Mouse (Mus musculus): ENCODE results near the gene Frmd5. TPM values are rescaled to one million over a fixed set of nuclear protein-coding genes. Genes with fewer than 3 reads are reported as not detected.

Gene Frmd5
- polyA plus RNA-seq, 1 experiment from 2014 or later: 27.9 TPM

GRCm38 (mm10) chr2:121723796-121724195 lies 83.1 kb downstream of the Frmd5 start:
- Histone ChIP-seq H3K4me2 (ENCODE audit: low read length) (no peak overlapping the region), H3K4me3 (ENCODE audit: low read depth, low read length) (no peak overlapping the region), H3K36me3 (ENCODE audit: control insufficient read depth, insufficient read depth, low read length) (no peaks in the 10 kb centered on the region), H3K27me3 (ENCODE audit: control insufficient read depth, insufficient read depth, low read depth, low read length) (no peaks in the 10 kb centered on the region), H3K9ac (ENCODE audit: low read depth, low read length) (no peak overlapping the region), H3K4me1 (ENCODE audit: control insufficient read depth, insufficient read depth, low read length) (peaks cover 5% of the 10 kb centered on the region; the same call in 1 of the 2 replicates), H3K27ac (ENCODE audit: low read length) (peak overlapping the region; percentile 5; the same call in 1 of the 2 replicates), H3K9me3 (replicated peaks; ENCODE audit: control insufficient read depth, low read length, poor library complexity, severe bottlenecking) (no peaks in the 10 kb centered on the region)
- WGBS: 80% methylated on average over 8 of the region's 8 CpGs
- no peak for ATAC-seq

DNA sequence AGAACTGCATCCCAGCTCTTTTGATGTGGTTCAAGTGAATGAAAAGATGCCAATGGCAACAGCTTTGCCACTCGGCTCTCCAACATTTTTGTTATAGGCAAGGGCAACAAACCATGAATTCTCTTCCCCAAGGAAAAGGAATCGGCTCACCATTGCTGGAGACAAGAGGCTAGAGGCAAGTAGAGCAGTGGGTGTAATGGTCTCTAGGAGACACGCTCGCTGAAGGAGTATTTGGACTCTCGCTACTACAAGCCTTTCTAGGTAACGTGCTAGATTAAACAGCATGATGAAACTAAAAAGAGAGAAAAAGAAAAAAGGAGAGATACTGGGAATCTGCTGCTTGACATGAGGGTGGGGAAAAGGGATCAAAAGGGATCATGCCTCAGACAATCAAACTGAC lies 87.9 kb downstream of the Frmd5 start:
- H3K27ac ChIP-seq (ENCODE audit: low read length): no peak overlapping the region
- WGBS: 55% methylated on average over 6 of the region's 6 CpGs
- no peak for ATAC-seq
- no peak overlapping the region for H3K9ac ChIP-seq (ENCODE audit: low read depth, low read length)
- no peaks in the 10 kb centered on the region for H3K9me3 ChIP-seq (replicated peaks; ENCODE audit: control insufficient read depth, low read length, poor library complexity, severe bottlenecking)
- peaks cover 12% of the 10 kb centered on the region for H3K4me1 ChIP-seq (ENCODE audit: control insufficient read depth, insufficient read depth, low read length)
- no peak overlapping the region for H3K4me2 ChIP-seq (ENCODE audit: low read length)
- no peak overlapping the region for H3K4me3 ChIP-seq (ENCODE audit: low read depth, low read length)
- no peaks in the 10 kb centered on the region for H3K27me3 ChIP-seq (ENCODE audit: control insufficient read depth, insufficient read depth, low read depth, low read length)
- no peaks in the 10 kb centered on the region for H3K36me3 ChIP-seq (ENCODE audit: control insufficient read depth, insufficient read depth, low read length)

DNA sequence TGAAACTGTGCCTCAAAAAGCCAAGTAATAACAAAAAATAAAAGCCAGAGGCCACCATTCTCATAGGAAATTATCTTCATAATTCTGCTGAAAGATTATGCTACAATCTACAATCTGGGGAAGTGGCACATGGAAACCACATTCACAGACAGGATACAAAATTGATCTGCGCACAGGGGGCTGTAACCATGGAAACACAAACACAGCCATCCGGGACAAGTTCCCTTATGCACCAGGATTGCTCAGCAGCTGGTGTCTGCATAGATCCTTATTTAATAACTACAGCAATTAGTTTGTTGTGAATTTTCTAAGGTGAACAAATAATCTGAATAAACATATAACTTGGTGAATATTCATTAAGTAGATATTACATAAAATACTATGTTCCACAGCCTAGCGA lies 89.8 kb downstream of the Frmd5 start:
- H3K4me1 ChIP-seq (ENCODE audit: control insufficient read depth, insufficient read depth, low read length): peaks cover 12% of the 10 kb centered on the region
- H3K36me3 ChIP-seq (ENCODE audit: control insufficient read depth, insufficient read depth, low read length): no peaks in the 10 kb centered on the region
- H3K4me3 ChIP-seq (ENCODE audit: low read depth, low read length): no peak overlapping the region
- no peaks in the 10 kb centered on the region for H3K9me3 ChIP-seq (replicated peaks; ENCODE audit: control insufficient read depth, low read length, poor library complexity, severe bottlenecking)
- ATAC-seq: peak; percentile 59; the same call in 1 of the 2 replicates
- H3K27me3 ChIP-seq (ENCODE audit: control insufficient read depth, insufficient read depth, low read depth, low read length): no peaks in the 10 kb centered on the region
- no peak overlapping the region for H3K27ac ChIP-seq (ENCODE audit: low read length)
- H3K9ac ChIP-seq (ENCODE audit: low read depth, low read length): no peak overlapping the region
- no peak overlapping the region for H3K4me2 ChIP-seq (ENCODE audit: low read length)
- 42% methylated on average over 3 of the region's 3 CpGs for WGBS

GRCm38 (mm10) chr2:121713567-121713966 lies 93.3 kb downstream of the Frmd5 start:
- Histone ChIP-seq H3K9me3 (replicated peaks; ENCODE audit: control insufficient read depth, low read length, poor library complexity, severe bottlenecking) (no peaks in the 10 kb centered on the region), H3K9ac (ENCODE audit: low read depth, low read length) (no peak overlapping the region), H3K4me1 (ENCODE audit: control insufficient read depth, insufficient read depth, low read length) (peaks cover 8% of the 10 kb centered on the region), H3K4me2 (ENCODE audit: low read length) (no peak overlapping the region), H3K36me3 (ENCODE audit: control insufficient read depth, insufficient read depth, low read length) (no peaks in the 10 kb centered on the region), H3K4me3 (ENCODE audit: low read depth, low read length) (no peak overlapping the region), H3K27me3 (ENCODE audit: control insufficient read depth, insufficient read depth, low read depth, low read length) (no peaks in the 10 kb centered on the region), H3K27ac (ENCODE audit: low read length) (no peak overlapping the region)
- WGBS: 78% methylated on average over 4 of the region's 4 CpGs
- ATAC-seq: no peak

DNA sequence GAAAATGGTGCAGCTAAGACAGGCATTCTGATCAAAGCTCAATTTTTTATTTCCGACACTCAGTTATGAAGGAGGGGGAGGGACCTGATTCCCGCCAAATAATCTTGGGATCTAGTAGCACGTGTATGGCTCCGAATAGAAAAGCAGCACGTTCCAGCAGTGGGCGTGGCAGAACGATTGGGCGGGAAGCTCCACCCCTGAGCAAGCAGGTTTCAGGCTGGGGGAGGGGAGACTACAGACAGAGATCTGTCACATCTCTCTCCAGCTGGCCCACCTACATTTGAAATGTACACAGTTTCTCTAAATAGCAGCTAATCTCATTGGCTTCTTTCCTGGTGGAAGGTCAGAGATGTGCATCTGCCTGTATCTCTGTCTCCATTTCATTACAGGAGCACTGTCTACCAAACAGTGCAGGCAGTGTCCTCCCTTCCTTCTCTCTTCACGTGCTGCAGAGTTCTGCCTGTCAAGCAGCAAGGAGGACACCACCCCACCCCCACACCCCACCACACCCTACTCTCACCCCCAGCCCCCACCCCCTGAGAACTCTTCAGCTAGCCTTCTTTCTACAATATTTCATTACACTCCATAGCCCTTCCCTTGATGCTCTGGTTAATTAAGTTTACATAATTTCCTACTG lies 95.0 kb downstream of the Frmd5 start:
- no peak overlapping the region for H3K27ac ChIP-seq (ENCODE audit: low read length)
- no peaks in the 10 kb centered on the region for H3K27me3 ChIP-seq (ENCODE audit: control insufficient read depth, insufficient read depth, low read depth, low read length)
- no peak overlapping the region for H3K9ac ChIP-seq (ENCODE audit: low read depth, low read length)
- 29% methylated on average over 9 of the region's 9 CpGs for WGBS
- peaks cover 5% of the 10 kb centered on the region for H3K4me1 ChIP-seq (ENCODE audit: control insufficient read depth, insufficient read depth, low read length)
- H3K9me3 ChIP-seq (replicated peaks; ENCODE audit: control insufficient read depth, low read length, poor library complexity, severe bottlenecking): no peaks in the 10 kb centered on the region
- no peak overlapping the region for H3K4me2 ChIP-seq (ENCODE audit: low read length)
- H3K36me3 ChIP-seq (ENCODE audit: control insufficient read depth, insufficient read depth, low read length): no peaks in the 10 kb centered on the region
- no peak overlapping the region for H3K4me3 ChIP-seq (ENCODE audit: low read depth, low read length)
- 0 out of 2 replicates have a peak, but pooled peaks have one; percentile 41 for ATAC-seq

DNA sequence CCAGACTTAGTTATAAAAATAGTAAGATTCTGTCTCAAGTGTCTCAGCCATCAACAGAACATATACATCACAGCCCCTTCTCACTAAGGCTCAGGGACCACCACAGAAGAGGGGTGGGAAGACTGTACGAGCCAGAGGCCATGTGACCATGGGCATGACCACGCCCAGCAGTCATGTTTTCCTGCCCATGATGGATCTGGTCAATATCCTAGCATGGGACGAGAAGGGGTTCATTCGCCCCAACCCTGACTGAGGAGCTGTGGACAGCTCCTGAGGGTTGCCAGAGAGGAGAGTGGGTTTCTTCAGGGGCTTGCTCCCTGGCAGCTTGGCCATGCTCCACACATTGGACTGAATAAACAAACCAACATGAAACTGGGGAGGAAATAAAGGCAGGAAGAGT lies 97.8 kb downstream of the Frmd5 start:
- Histone ChIP-seq H3K9ac (ENCODE audit: low read depth, low read length) (no peak overlapping the region), H3K4me1 (ENCODE audit: control insufficient read depth, insufficient read depth, low read length) (0 out of 2 replicates have a peak, but pooled peaks cover 4% of the 10 kb centered on the region), H3K4me2 (ENCODE audit: low read length) (no peak overlapping the region), H3K27ac (ENCODE audit: low read length) (no peak overlapping the region), H3K36me3 (ENCODE audit: control insufficient read depth, insufficient read depth, low read length) (no peaks in the 10 kb centered on the region), H3K4me3 (ENCODE audit: low read depth, low read length) (no peak overlapping the region), H3K27me3 (ENCODE audit: control insufficient read depth, insufficient read depth, low read depth, low read length) (no peaks in the 10 kb centered on the region), H3K9me3 (replicated peaks; ENCODE audit: control insufficient read depth, low read length, poor library complexity, severe bottlenecking) (no peaks in the 10 kb centered on the region)
- WGBS: 91% methylated on average over 4 of the region's 4 CpGs
- no peak for ATAC-seq

DNA sequence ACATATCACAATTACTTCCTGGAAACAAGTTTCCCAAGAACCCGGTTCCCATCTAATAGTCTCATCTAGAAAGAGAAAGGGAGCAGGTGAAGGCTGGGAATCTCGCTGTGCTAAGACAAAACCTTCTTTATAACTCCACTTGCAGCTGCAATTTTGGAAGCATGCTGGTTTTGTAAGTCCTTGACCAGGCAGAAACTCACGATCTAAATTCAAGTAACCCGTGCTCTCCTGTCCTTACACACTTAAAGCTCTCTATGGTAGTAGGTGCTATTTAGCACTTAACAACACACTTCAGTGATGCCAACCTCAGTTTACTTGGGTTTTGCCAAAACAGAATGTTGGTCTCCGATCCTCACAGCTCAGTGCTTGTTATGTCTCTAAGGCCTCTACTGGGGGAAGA lies 99.4 kb downstream of the Frmd5 start:
- WGBS: 78% methylated on average over 5 of the region's 5 CpGs
- no peaks in the 10 kb centered on the region for H3K36me3 ChIP-seq (ENCODE audit: control insufficient read depth, insufficient read depth, low read length)
- no peak overlapping the region for H3K27ac ChIP-seq (ENCODE audit: low read length)
- H3K9ac ChIP-seq (ENCODE audit: low read depth, low read length): no peak overlapping the region
- H3K4me3 ChIP-seq (ENCODE audit: low read depth, low read length): no peak overlapping the region
- H3K9me3 ChIP-seq (replicated peaks; ENCODE audit: control insufficient read depth, low read length, poor library complexity, severe bottlenecking): no peaks in the 10 kb centered on the region
- H3K4me2 ChIP-seq (ENCODE audit: low read length): no peak overlapping the region
- ATAC-seq: no peak
- H3K4me1 ChIP-seq (ENCODE audit: control insufficient read depth, insufficient read depth, low read length): 0 out of 2 replicates have a peak, but pooled peaks cover 4% of the 10 kb centered on the region
- H3K27me3 ChIP-seq (ENCODE audit: control insufficient read depth, insufficient read depth, low read depth, low read length): no peaks in the 10 kb centered on the region

DNA sequence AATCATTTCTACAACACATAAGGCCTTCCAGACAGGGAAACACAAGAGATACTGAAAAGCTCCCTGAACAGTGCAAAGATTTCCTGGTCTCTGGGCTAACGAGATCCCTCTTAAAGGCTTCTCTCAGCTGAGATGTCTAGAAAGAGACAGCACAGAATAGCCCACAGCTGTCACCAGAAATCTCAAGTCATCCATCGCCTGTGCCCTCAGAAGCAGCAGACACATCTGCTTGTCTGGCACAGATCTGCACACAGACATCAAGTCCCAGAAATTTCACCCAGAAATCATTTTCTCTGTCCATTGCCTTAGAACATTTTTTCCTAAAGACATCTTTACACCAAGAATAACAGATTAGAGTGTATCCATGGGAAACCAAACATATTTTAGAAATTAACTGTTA lies 101.1 kb downstream of the Frmd5 start:
- H3K4me1 ChIP-seq (ENCODE audit: control insufficient read depth, insufficient read depth, low read length): peaks cover 5% of the 10 kb centered on the region; the same call in 1 of the 2 replicates
- no peak overlapping the region for H3K4me3 ChIP-seq (ENCODE audit: low read depth, low read length)
- H3K4me2 ChIP-seq (ENCODE audit: low read length): no peak overlapping the region
- ATAC-seq: no peak
- 43% methylated on average over 2 of the region's 2 CpGs for WGBS
- H3K36me3 ChIP-seq (ENCODE audit: control insufficient read depth, insufficient read depth, low read length): no peaks in the 10 kb centered on the region
- H3K9me3 ChIP-seq (replicated peaks; ENCODE audit: control insufficient read depth, low read length, poor library complexity, severe bottlenecking): no peaks in the 10 kb centered on the region
- H3K9ac ChIP-seq (ENCODE audit: low read depth, low read length): no peak overlapping the region
- no peaks in the 10 kb centered on the region for H3K27me3 ChIP-seq (ENCODE audit: control insufficient read depth, insufficient read depth, low read depth, low read length)
- no peak overlapping the region for H3K27ac ChIP-seq (ENCODE audit: low read length)

DNA sequence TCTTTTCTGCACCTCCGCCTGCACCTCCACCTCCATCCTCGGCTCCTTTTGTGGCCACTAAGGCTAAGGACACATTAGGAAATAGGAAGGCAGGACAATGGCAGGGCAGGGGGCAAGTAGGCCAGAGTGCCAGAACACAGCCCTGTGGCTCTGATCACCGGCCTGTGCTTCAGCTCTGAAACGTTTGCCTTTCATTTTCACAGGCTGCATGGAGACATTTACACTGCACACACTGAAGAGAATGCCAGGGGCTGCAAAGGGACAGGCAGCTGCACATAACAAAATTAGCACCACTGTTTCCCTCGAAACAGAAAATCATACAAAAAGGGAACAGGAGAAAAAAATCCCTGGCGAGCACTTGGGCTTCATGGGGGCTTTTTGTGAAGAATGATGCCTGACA lies 107.6 kb downstream of the Frmd5 start:
- peak overlapping the region; percentile 43 for H3K27ac ChIP-seq (ENCODE audit: low read length)
- no peaks in the 10 kb centered on the region for H3K9me3 ChIP-seq (replicated peaks; ENCODE audit: control insufficient read depth, low read length, poor library complexity, severe bottlenecking)
- H3K4me2 ChIP-seq (ENCODE audit: low read length): no peak overlapping the region
- H3K36me3 ChIP-seq (ENCODE audit: control insufficient read depth, insufficient read depth, low read length): no peaks in the 10 kb centered on the region
- H3K4me1 ChIP-seq (ENCODE audit: control insufficient read depth, insufficient read depth, low read length): peaks cover 12% of the 10 kb centered on the region
- H3K9ac ChIP-seq (ENCODE audit: low read depth, low read length): no peak overlapping the region
- no peak for ATAC-seq
- no peak overlapping the region for H3K4me3 ChIP-seq (ENCODE audit: low read depth, low read length)
- WGBS: 22% methylated on average over 6 of the region's 6 CpGs
- no peaks in the 10 kb centered on the region for H3K27me3 ChIP-seq (ENCODE audit: control insufficient read depth, insufficient read depth, low read depth, low read length)

All from midbrain, embryonic 16.5 days (tissue).